Mouse (Mus musculus) spleen, adult 2 months (tissue): Measurements from ENCODE around the gene Sar1a. TPM values are rescaled to one million over a fixed set of nuclear protein-coding genes. Genes with fewer than 3 reads are reported as not detected.

Experiments
- DNase-seq, 2 experiments: peaks; one replicate each; pipeline versions ENCODE4 v3.0.0 to v3.0.0-alpha.2; 2012 to 2021; ENCODE audit warnings: low spot score in 2 of 2, low read depth in 1 of 2
- H3K27ac ChIP-seq: fragments of 200-500 bp; 2 replicates; pipeline ENCODE4 v1.5.1; 2012; ENCODE audit warnings: low read length, inconsistent platforms; ENCODE audit not compliant: insufficient read depth
- H3K27me3 ChIP-seq: fragments of 200-500 bp; 2 replicates; pipeline ENCODE4 v1.6.1; 2012; ENCODE audit warnings: mild to moderate bottlenecking, moderate library complexity, low read length, inconsistent platforms; ENCODE audit not compliant: control insufficient read depth, insufficient read depth
- H3K36me3 ChIP-seq: fragments of 200-500 bp; 2 replicates; pipeline ENCODE4 v1.6.1; 2012; ENCODE audit warnings: mild to moderate bottlenecking, low read length, inconsistent platforms; ENCODE audit not compliant: control insufficient read depth, insufficient read depth
- H3K4me1 ChIP-seq: fragments of 200-500 bp; 2 replicates; pipeline ENCODE4 v1.6.1; 2011; ENCODE audit warnings: inconsistent platforms; ENCODE audit not compliant: control insufficient read depth, insufficient read depth, insufficient read length
- H3K4me3 ChIP-seq: fragments of 200-500 bp; 2 replicates; pipeline ENCODE4 v1.5.1; 2011; ENCODE audit warnings: mild to moderate bottlenecking, inconsistent platforms; ENCODE audit not compliant: insufficient read depth, insufficient read length; ENCODE audit errors: extremely low read depth
- CTCF ChIP-seq: fragments of 200-500 bp; IDR thresholded peaks from 2 replicates; pipeline ENCODE4 v1.5.1; 2011; ENCODE audit warnings: mild to moderate bottlenecking, inconsistent platforms; ENCODE audit not compliant: insufficient read depth, insufficient read length, insufficient replicate concordance; ENCODE audit errors: extremely low read depth
- POLR2A ChIP-seq: fragments of 200-500 bp; IDR thresholded peaks from 2 replicates; pipeline ENCODE4 v1.6.1; 2011; ENCODE audit warnings: low read depth, low read length, inconsistent platforms
- WGBS: fragments of 180-500 bp; shearing (Covaris S2); methylation state at CpG from one replicate; pipeline ENCODE4 v1.1.7; 2018; 5-methylcytosine and 5-hydroxymethylcytosine counted together
- polyA plus RNA-seq: library from polyadenylated mRNA; depleted of rRNA; stranded (reverse); fragments of >200 nt; gene quantifications from 2 replicates; pipeline ENCODE4 v1.2.3, GENCODE M21; 2012

Sar1a gene
- polyA plus RNA-seq, 1 experiment: 42.7 TPM

GRCm38 (mm10) chr10:61715996-61716864 lies 36.1 kb downstream of the Sar1a start:
- no peak overlapping the region for H3K4me3 ChIP-seq
- H3K36me3 ChIP-seq: no peaks in the 10 kb centered on the region
- H3K4me1 ChIP-seq: no peaks in the 10 kb centered on the region
- H3K27ac ChIP-seq: no peak overlapping the region
- 72% methylated on average over 7 of the region's 7 CpGs for WGBS
- no peak for DNase-seq
- H3K27me3 ChIP-seq: no peaks in the 10 kb centered on the region
- TF ChIP-seq POLR2A (no peak), CTCF (no peak)

- Histone ChIP-seq H3K4me1 (peaks cover 2% of the 10 kb centered on the region; the same call in 1 of the 2 replicates), H3K36me3 (no peaks in the 10 kb centered on the region), H3K4me3 (no peak overlapping the region), H3K27me3 (no peaks in the 10 kb centered on the region), H3K27ac (no peak overlapping the region)
- WGBS: 92% methylated on average over 12 of the region's 12 CpGs
- no peak for TF ChIP-seq POLR2A
- TF ChIP-seq CTCF: no peak
- DNase-seq: no peak
Measured at GRCm38 (mm10) chr10:61717406-61718296, 37.6 kb downstream of the Sar1a start.

GRCm38 (mm10) chr10:61720331-61720730 lies 40.2 kb downstream of the Sar1a start:
- Histone ChIP-seq H3K27ac (no peak overlapping the region), H3K4me1 (peaks cover 2% of the 10 kb centered on the region; the same call in 1 of the 2 replicates), H3K4me3 (no peak overlapping the region), H3K36me3 (no peaks in the 10 kb centered on the region), H3K27me3 (no peaks in the 10 kb centered on the region)
- no peak for DNase-seq
- WGBS: 92% methylated on average over 7 of the region's 7 CpGs
- TF ChIP-seq POLR2A (no peak), CTCF (no peak)

- H3K36me3 ChIP-seq: no peaks in the 10 kb centered on the region
- 88% methylated on average over 3 of the region's 3 CpGs for WGBS
- H3K4me1 ChIP-seq: peaks cover 2% of the 10 kb centered on the region; the same call in 1 of the 2 replicates
- no peak for TF ChIP-seq POLR2A
- TF ChIP-seq CTCF: no peak
- H3K27me3 ChIP-seq: no peaks in the 10 kb centered on the region
- H3K27ac ChIP-seq: no peak overlapping the region
- no peak for DNase-seq
- H3K4me3 ChIP-seq: no peak overlapping the region
Measured at GRCm38 (mm10) chr10:61722215-61722614, 42.1 kb downstream of the Sar1a start.

- DNase-seq: no peak
- TF ChIP-seq CTCF (no peak), POLR2A (no peak)
- no peak overlapping the region for H3K4me3 ChIP-seq
- no peaks in the 10 kb centered on the region for H3K36me3 ChIP-seq
- no peaks in the 10 kb centered on the region for H3K27me3 ChIP-seq
- H3K4me1 ChIP-seq: peaks cover 2% of the 10 kb centered on the region; the same call in 1 of the 2 replicates
- 86% methylated on average over 6 of the region's 6 CpGs for WGBS
- H3K27ac ChIP-seq: no peak overlapping the region
Measured at GRCm38 (mm10) chr10:61723271-61723670, 43.2 kb downstream of the Sar1a start.

GRCm38 (mm10) chr10:61729181-61729580 lies 49.1 kb downstream of the Sar1a start:
- no peak for TF ChIP-seq POLR2A
- no peak for TF ChIP-seq CTCF
- no peaks in the 10 kb centered on the region for H3K4me1 ChIP-seq
- no peaks in the 10 kb centered on the region for H3K36me3 ChIP-seq
- no peak overlapping the region for H3K4me3 ChIP-seq
- no peak overlapping the region for H3K27ac ChIP-seq
- no peaks in the 10 kb centered on the region for H3K27me3 ChIP-seq
- no peak for DNase-seq
- 82% methylated on average over 11 of the region's 11 CpGs for WGBS
